Mouse (Mus musculus) thymus, postnatal 36 days (tissue): ENCODE results near the gene Iqgap3.
A peak's percentile ranks its signal among the peaks of the same experiment; 100 is the strongest.

ENCODE experiments used
- DNase-seq, 2 experiments: peaks; one replicate each; pipeline ENCODE4 v3.0.0; 2022; ENCODE audit warnings: mixed read lengths in 2 of 2

Gene Iqgap3

GRCm38 (mm10) chr3:88150999-88151364, 69.2 kb downstream of the Iqgap3 start:
- DNase-seq, result peak in 1 of 2 experiments; percentile 10

GRCm38 (mm10) chr3:88152056-88152455, 70.3 kb downstream of the Iqgap3 start:
- DNase-seq, result peak in 1 of 2 experiments; percentile 36

GRCm38 (mm10) chr3:88153290-88154011, 71.7 kb downstream of the Iqgap3 start:
- DNase-seq, result no peak

- DNase-seq, result no peak
Observed at GRCm38 (mm10) chr3:88154236-88154635, 72.5 kb downstream of the Iqgap3 start.

- no peak for DNase-seq
Observed at GRCm38 (mm10) chr3:88156817-88157216, 75.0 kb downstream of the Iqgap3 start.

- DNase-seq, result peak; percentile 67 to 78
Observed at GRCm38 (mm10) chr3:88157771-88158597, 76.2 kb downstream of the Iqgap3 start.

- DNase-seq, result no peak
Observed at GRCm38 (mm10) chr3:88158991-88159390, 77.2 kb downstream of the Iqgap3 start.

GRCm38 (mm10) chr3:88160856-88161255, 79.1 kb downstream of the Iqgap3 start:
- DNase-seq, result no peak

- no peak for DNase-seq
Observed at GRCm38 (mm10) chr3:88162259-88162658, 80.5 kb downstream of the Iqgap3 start.

GRCm38 (mm10) chr3:88162811-88163210, 81.0 kb downstream of the Iqgap3 start:
- DNase-seq, result no peak

GRCm38 (mm10) chr3:88163847-88164246, 82.1 kb downstream of the Iqgap3 start:
- no peak for DNase-seq

- no peak for DNase-seq
Observed at GRCm38 (mm10) chr3:88164263-88164662, 82.5 kb downstream of the Iqgap3 start.

- no peak for DNase-seq
Observed at GRCm38 (mm10) chr3:88166056-88166455, 84.3 kb downstream of the Iqgap3 start.

GRCm38 (mm10) chr3:88170361-88170760, 88.6 kb downstream of the Iqgap3 start:
- DNase-seq, result no peak
